Mouse (Mus musculus) liver, adult 2 months (tissue): ENCODE data around the gene Lin37.

ENCODE experiments used
- CTCF ChIP-seq: fragments of 200-500 bp; IDR thresholded peaks from 2 replicates; pipeline ENCODE4 v1.5.1; 2011; ENCODE audit warnings: low read depth, low read length, control low read depth
- POLR2A ChIP-seq: fragments of 200-500 bp; IDR thresholded peaks from 2 replicates; pipeline ENCODE4 v1.6.1; 2011; ENCODE audit warnings: low read length, control low read depth; ENCODE audit not compliant: insufficient read depth; ENCODE audit errors: extremely low read depth

DNA sequence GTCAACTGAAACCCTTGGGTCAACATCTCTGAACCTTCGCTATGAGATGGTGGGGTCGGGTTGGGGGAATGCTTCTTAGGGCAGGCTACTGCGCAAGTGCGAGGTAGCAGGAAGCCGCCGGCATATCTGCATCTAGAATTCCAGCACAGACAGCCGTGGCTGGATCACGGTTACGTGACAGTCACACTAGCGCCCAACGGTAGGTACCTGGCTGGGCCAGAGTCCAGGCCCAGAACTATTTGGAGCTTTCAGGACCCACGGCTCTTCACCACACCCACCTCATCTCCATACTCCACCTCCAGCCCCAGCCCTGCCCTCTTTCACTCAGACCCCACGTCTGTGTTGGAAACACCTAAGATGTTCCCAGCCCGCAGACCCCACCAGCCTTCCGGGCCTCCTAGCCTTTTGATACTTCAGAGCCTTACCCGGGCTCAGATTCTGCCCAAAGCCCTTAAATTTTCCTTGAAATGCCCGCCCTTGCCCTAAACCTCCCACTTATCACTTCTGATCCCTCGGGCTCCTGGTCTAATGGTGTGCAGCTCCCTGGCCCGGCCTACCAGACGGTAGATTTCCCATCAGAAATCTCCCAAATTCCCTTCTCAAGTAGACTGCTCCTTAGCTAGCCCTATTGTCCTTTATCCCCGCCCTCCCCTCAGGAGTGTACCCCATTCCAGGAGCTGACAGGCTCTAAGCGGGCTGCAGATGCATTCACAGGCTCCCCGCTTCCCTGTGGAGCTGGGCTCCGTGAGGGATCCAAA, 44.5 kb downstream of the Lin37 start:
- TF ChIP-seq POLR2A, result no peak
- no peak for TF ChIP-seq CTCF
